Mouse (Mus musculus) gastrocnemius, adult 18-20 months (tissue): ENCODE results near the gene Carmil3. TPM values are rescaled to one million over a fixed set of nuclear protein-coding genes. Genes with fewer than 3 reads are reported as not detected.

ENCODE experiments used
- DNase-seq: peaks from one replicate; pipeline ENCODE4 v3.0.0; 2021; ENCODE audit warnings: low spot score
- long read RNA-seq, 2 experiments: library from polyadenylated mRNA; stranded (forward); transcript quantifications; one replicate each; pipeline ENCODE4 v2.0.0; 2021
- total RNA-seq, 2 experiments: library from RNA; stranded (reverse); gene quantifications; 2 replicates each; pipeline ENCODE4 v1.2.3; 2021

The Carmil3 gene
- total RNA-seq: under 1 TPM; 0.26 to 0.41 TPM
- long read RNA-seq, experiment 1: 0 reads
- long read RNA-seq, experiment 2: 0 reads

- DNase-seq: peak; percentile 35
Measured at GRCm38 (mm10) chr14:55490361-55491201, at the start of gene Carmil3. Gene Carmil3, plus strand, starts transcription at chr14:55490651.

- DNase-seq: no peak
Measured at GRCm38 (mm10) chr14:55457693-55458092, 32.8 kb upstream of the Carmil3 start.

- DNase-seq: no peak
Measured at GRCm38 (mm10) chr14:55458273-55458672, 32.2 kb upstream of the Carmil3 start.

- DNase-seq: no peak
Measured at GRCm38 (mm10) chr14:55458761-55459160, 31.7 kb upstream of the Carmil3 start.

GRCm38 (mm10) chr14:55459796-55460195, 30.7 kb upstream of the Carmil3 start:
- DNase-seq: no peak

- no peak for DNase-seq
Measured at GRCm38 (mm10) chr14:55460297-55460696, 30.2 kb upstream of the Carmil3 start.

- DNase-seq: no peak
Measured at GRCm38 (mm10) chr14:55461757-55462156, 28.7 kb upstream of the Carmil3 start.

GRCm38 (mm10) chr14:55466481-55466880, 24.0 kb upstream of the Carmil3 start:
- DNase-seq: no peak

GRCm38 (mm10) chr14:55467108-55467507, 23.3 kb upstream of the Carmil3 start:
- DNase-seq: no peak

GRCm38 (mm10) chr14:55468301-55468741, 22.1 kb upstream of the Carmil3 start:
- no peak for DNase-seq

- DNase-seq: no peak
Measured at GRCm38 (mm10) chr14:55469041-55469440, 21.4 kb upstream of the Carmil3 start.

GRCm38 (mm10) chr14:55469821-55470220, 20.6 kb upstream of the Carmil3 start:
- DNase-seq: no peak

GRCm38 (mm10) chr14:55470806-55471205, 19.6 kb upstream of the Carmil3 start:
- no peak for DNase-seq

- no peak for DNase-seq
Measured at GRCm38 (mm10) chr14:55475654-55476053, 14.8 kb upstream of the Carmil3 start.

GRCm38 (mm10) chr14:55477421-55477820, 13.0 kb upstream of the Carmil3 start:
- DNase-seq: no peak

GRCm38 (mm10) chr14:55477829-55478228, 12.6 kb upstream of the Carmil3 start:
- no peak for DNase-seq

- peak; percentile 72 for DNase-seq
Measured at GRCm38 (mm10) chr14:55478651-55479599, 11.5 kb upstream of the Carmil3 start, which contains the start of gene Dhrs4. Gene Dhrs4, plus strand, starts transcription at chr14:55478758.

- no peak for DNase-seq
Measured at GRCm38 (mm10) chr14:55479629-55480028, 10.8 kb upstream of the Carmil3 start.

GRCm38 (mm10) chr14:55484430-55485085, 5.9 kb upstream of the Carmil3 start:
- no peak for DNase-seq

- DNase-seq: no peak
Measured at GRCm38 (mm10) chr14:55486836-55487235, 3.6 kb upstream of the Carmil3 start.

GRCm38 (mm10) chr14:55491291-55491833, 911 bp downstream of the Carmil3 start:
- peak; percentile 21 for DNase-seq
